Mouse (Mus musculus) liver, embryonic 14.5 days (tissue): Measurements from ENCODE around the gene Tpst2.

Source experiments
- CTCF ChIP-seq: IDR thresholded peaks from 2 replicates; pipeline ENCODE4 v1.5.1; 2016; ENCODE audit warnings: antibody characterized with exemption, low read depth, control low read depth
- EP300 ChIP-seq: IDR thresholded peaks from 2 replicates; pipeline ENCODE4 v1.6.1; 2016; ENCODE audit warnings: antibody characterized with exemption, low read depth

GRCm38 (mm10) chr5:112298226-112298988 is 21.9 kb downstream of the Tpst2 start:
- TF ChIP-seq CTCF (no peak), EP300 (no peak)
